ENCODE assay signal across 25 mouse cellular contexts in genomic region chr2:122360310-122360709, GRCm38 (mm10). TPM values are rescaled to one million over a fixed set of nuclear protein-coding genes. Genes with fewer than 3 reads are reported as not detected.
DNase-seq lines count a peak whose midpoint lies in the region; ATAC-seq and TF ChIP-seq lines count a peak whose summit lies in the region.
"Had no signal": no experiment of that assay in that cellular context is flagged by ENCODE, and none has a peak within 500 bp of the region (broad histone marks: within the 10 kb centered on the region; RNA-seq: fewer than 3 reads in every experiment).

No protein-coding gene starts in this region.

- 0 out of 2 replicates have a peak overlapping the region, but pooled peaks have one; percentile 5 for H3K27ac ChIP-seq in neural tube, embryonic 15.5 days (replicated peaks)
- H3K27ac ChIP-seq in intestine, postnatal 0 days (ENCODE audit: low read depth, low read length), result 0 out of 2 replicates have a peak overlapping the region, but pooled peaks have one; percentile 28
- H3K27ac ChIP-seq in stomach, postnatal 0 days (replicated peaks), result no peak overlapping the region
- H3K27ac ChIP-seq: embryonic facial prominence, embryonic 15.5 days; forebrain, embryonic 10.5 days; gastrocnemius, adult 2 months; heart, embryonic 10.5 days; hindbrain, embryonic 15.5 days had no signal

- no peak for ATAC-seq in neural tube, embryonic 15.5 days (ENCODE audit: low FRiP score)
- ATAC-seq in intestine, postnatal 0 days, result peak; percentile 88
- ATAC-seq in stomach, postnatal 0 days (ENCODE audit: low FRiP score, low TSS enrichment), result peak; percentile 63; the same call in 1 of the 2 replicates
- ATAC-seq: forebrain, embryonic 14.5 days; Patski had no signal

- no peaks in the 10 kb centered on the region for H3K27me3 ChIP-seq in neural tube, embryonic 15.5 days (replicated peaks)
- H3K27me3 ChIP-seq in intestine, postnatal 0 days (replicated peaks; ENCODE audit: control insufficient read depth, insufficient read depth, low read length), result no peaks in the 10 kb centered on the region
- no peaks in the 10 kb centered on the region for H3K27me3 ChIP-seq in stomach, postnatal 0 days (ENCODE audit: control insufficient read depth, insufficient read depth, low read length)
- H3K27me3 ChIP-seq: CH12.LX; embryonic facial prominence, embryonic 15.5 days; hindbrain, embryonic 15.5 days; Patski had no signal

- no peak for TF ChIP-seq EP300 in stomach, postnatal 0 days (optimal IDR thresholded peaks at IDR 0.05)

- no peak for TF ChIP-seq CTCF in intestine, postnatal 0 days (IDR thresholded peaks at IDR 0.05; ENCODE audit: low read depth)
- no peak for TF ChIP-seq CTCF in stomach, postnatal 0 days (IDR thresholded peaks at IDR 0.05; ENCODE audit: low read depth)

- H3K9ac ChIP-seq in neural tube, embryonic 15.5 days (replicated peaks), result no peak overlapping the region
- H3K9ac ChIP-seq in intestine, postnatal 0 days (ENCODE audit: low read depth, low read length), result no peak overlapping the region
- no peak overlapping the region for H3K9ac ChIP-seq in stomach, postnatal 0 days (ENCODE audit: low read length)
- H3K9ac ChIP-seq: embryonic facial prominence, embryonic 15.5 days; hindbrain, embryonic 15.5 days had no signal

- H3K36me3 ChIP-seq in neural tube, embryonic 15.5 days, result peaks cover 29% of the 10 kb centered on the region
- peaks cover 20% of the 10 kb centered on the region; the same call in 1 of the 2 replicates for H3K36me3 ChIP-seq in intestine, postnatal 0 days (ENCODE audit: control insufficient read depth, insufficient read depth)
- no peaks in the 10 kb centered on the region; the same call in 1 of the 2 replicates for H3K36me3 ChIP-seq in stomach, postnatal 0 days (ENCODE audit: control insufficient read depth, insufficient read depth, low read length)

- peaks cover 14% of the 10 kb centered on the region for H3K4me1 ChIP-seq in neural tube, embryonic 15.5 days
- no peaks in the 10 kb centered on the region for H3K4me1 ChIP-seq in intestine, postnatal 0 days (replicated peaks; ENCODE audit: control insufficient read depth, insufficient read depth, low read length)
- no peaks in the 10 kb centered on the region for H3K4me1 ChIP-seq in stomach, postnatal 0 days (replicated peaks; ENCODE audit: control insufficient read depth, insufficient read depth)

- no peak overlapping the region for H3K4me3 ChIP-seq in neural tube, embryonic 15.5 days (replicated peaks)
- H3K4me3 ChIP-seq in intestine, postnatal 0 days (ENCODE audit: low read depth, low read length), result no peak overlapping the region
- H3K4me3 ChIP-seq in stomach, postnatal 0 days (ENCODE audit: low read depth, low read length), result no peak overlapping the region
- H3K4me3 ChIP-seq: embryonic facial prominence, embryonic 15.5 days; erythroblast, embryonic 14.5 days; forebrain, embryonic 10.5 days; gastrocnemius, adult 2 months; heart, embryonic 10.5 days; hindbrain, embryonic 15.5 days had no signal

- 77% methylated on average over 6 of the region's 6 CpGs for WGBS in neural tube, embryonic 15.5 days
- WGBS in intestine, postnatal 0 days, result 55% methylated on average over 6 of the region's 6 CpGs
- 67% methylated on average over 6 of the region's 6 CpGs for whole genome bisulfite sequencing in stomach, postnatal 0 days

- peak; percentile 45 for DNase-seq in cerebellum, adult 9-10 months
- DNase-seq in cerebellum, postnatal 10 days, result no peak
- DNase-seq in neural tube, embryonic 10.5 days (ENCODE audit: extremely low spot score, low spot score), result no peak
- DNase-seq in stomach, postnatal 0 days (ENCODE audit: low spot score), result no peak
- no peak for DNase-seq in urinary bladder, postnatal 14 days (ENCODE audit: low spot score)
- no peak for DNase-seq in adipocyte (ENCODE audit: low spot score)
- DNase-seq: adrenal gland, adult 2 months; adrenal gland, postnatal 25 days; gastrocnemius, adult 2 months; gastrocnemius, postnatal 36 days; heart, adult 11 months; heart, postnatal 14 days; kidney, adult 2 months had no signal

- no peak overlapping the region for H3K4me2 ChIP-seq in neural tube, embryonic 15.5 days
- H3K4me2 ChIP-seq in intestine, postnatal 0 days (replicated peaks; ENCODE audit: low read depth), result no peak overlapping the region
- H3K4me2 ChIP-seq in stomach, postnatal 0 days (replicated peaks; ENCODE audit: low read depth), result no peak overlapping the region
- H3K4me2 ChIP-seq: embryonic facial prominence, embryonic 15.5 days; hindbrain, embryonic 15.5 days had no signal

- H3K9me3 ChIP-seq in neural tube, embryonic 15.5 days (replicated peaks), result no peaks in the 10 kb centered on the region
- H3K9me3 ChIP-seq in intestine, postnatal 0 days (ENCODE audit: control insufficient read depth), result no peaks in the 10 kb centered on the region
- no peaks in the 10 kb centered on the region for H3K9me3 ChIP-seq in stomach, postnatal 0 days (ENCODE audit: control insufficient read depth, low read length)
- H3K9me3 ChIP-seq: embryonic facial prominence, embryonic 15.5 days; forebrain, embryonic 10.5 days; heart, embryonic 10.5 days; hindbrain, embryonic 15.5 days had no signal

RNA-seq across cellular contexts. Expression of gene Shf, which starts 8.7 kb away (rescaled TPM):
- 11.2 and 12.0 TPM in 2 replicates for polyA plus RNA-seq in neural tube, embryonic 15.5 days (2015; fragmentation: Nextera tagmentation; extraction: Ambion mirVana)
- polyA plus RNA-seq in intestine, postnatal 0 days (2015; fragmentation: Nextera tagmentation; extraction: Ambion mirVana), result 1.8 and 2.0 TPM in 2 replicates
- polyA plus RNA-seq in stomach, postnatal 0 days (2015; fragmentation: Nextera tagmentation; extraction: Ambion mirVana), result 1.6 and 1.7 TPM in 2 replicates

RNA-seq across cellular contexts. Expression of gene Duox1, which starts 44.8 kb away (rescaled TPM):
- 0.10 and 0.27 TPM in 2 replicates for polyA plus RNA-seq in neural tube, embryonic 15.5 days (2015; fragmentation: Nextera tagmentation; extraction: Ambion mirVana)
- polyA plus RNA-seq in intestine, postnatal 0 days (2015; fragmentation: Nextera tagmentation; extraction: Ambion mirVana), result 0.07 TPM in 1 of 2 replicates, not detected in the other
- polyA plus RNA-seq in stomach, postnatal 0 days (2015; fragmentation: Nextera tagmentation; extraction: Ambion mirVana), result 3.5 and 4.3 TPM in 2 replicates
- polyA plus RNA-seq: activated CD4-positive, CD25-positive, alpha-beta regulatory T cell, adult 4 months; erythroblast, embryonic 14.5 days; forebrain, embryonic 10.5 days; heart, embryonic 10.5 days had no signal

RNA-seq across cellular contexts. Expression of gene Duoxa1, which starts 46.8 kb away (rescaled TPM):
- polyA plus RNA-seq in neural tube, embryonic 15.5 days (2015; fragmentation: Nextera tagmentation; extraction: Ambion mirVana), result 0.17 and 1.2 TPM in 2 replicates
- polyA plus RNA-seq in intestine, postnatal 0 days (2015; fragmentation: Nextera tagmentation; extraction: Ambion mirVana), result not detected in 2 replicates
- polyA plus RNA-seq in stomach, postnatal 0 days (2015; fragmentation: Nextera tagmentation; extraction: Ambion mirVana), result 17.3 and 19.4 TPM in 2 replicates
- polyA plus RNA-seq: erythroblast, embryonic 14.5 days; forebrain, embryonic 10.5 days; forebrain, embryonic 14.5 days; heart, embryonic 10.5 days; heart, embryonic 14.5 days had no signal
